Mouse (Mus musculus): ENCODE results near the gene Pgap2. TPM values are rescaled to one million over a fixed set of nuclear protein-coding genes. Genes with fewer than 3 reads are reported as not detected.

The Pgap2 gene
- total and polyA plus RNA-seq, 3 experiments: 18.3 to 38.5 (median 23.7) TPM

GRCm38 (mm10) chr7:102200996-102201785 lies 8.8 kb upstream of the Pgap2 start:
- no peak overlapping the region for H3K4me3 ChIP-seq (replicated peaks in 1 of 3; ENCODE audit: low read depth in 2 of 3, low read length in 2 of 3, poor library complexity in 1 of 3)
- TF ChIP-seq ZKSCAN1 (IDR thresholded peaks at IDR 0.05; ENCODE audit: borderline replicate concordance, low read depth, low read length): no peak
- no peak for TF ChIP-seq PAX5 (IDR thresholded peaks at IDR 0.05; ENCODE audit: low read length)
- no peak for TF ChIP-seq USF2 (conservative IDR thresholded peaks at IDR 0.05; ENCODE audit: low read depth, low read length)
- TF ChIP-seq MEF2A (IDR thresholded peaks at IDR 0.05; ENCODE audit: borderline replicate concordance, low read depth, low read length): no peak
- no peak for TF ChIP-seq TBP (conservative IDR thresholded peaks at IDR 0.05; ENCODE audit: low read depth, low read length)
- no peak for TF ChIP-seq ELF1 (IDR thresholded peaks at IDR 0.05; ENCODE audit: low read depth, low read length)
- no peak for TF ChIP-seq CHD1 (IDR thresholded peaks at IDR 0.05; ENCODE audit: low read depth, low read length)
- TF ChIP-seq MAFK (IDR thresholded peaks at IDR 0.05; ENCODE audit: insufficient replicate concordance, low read length): no peak
- no peak for TF ChIP-seq RAD21 (IDR thresholded peaks at IDR 0.05; ENCODE audit: low read depth, low read length)
- no peak for TF ChIP-seq EP300 (IDR thresholded peaks at IDR 0.05; ENCODE audit: low read length)
- no peak for TF ChIP-seq POLR2A (IDR thresholded peaks at IDR 0.05; ENCODE audit: low read depth, low read length)
- no peak for TF ChIP-seq NELFE (IDR thresholded peaks at IDR 0.05; ENCODE audit: low read depth, low read length)
- no peak for TF ChIP-seq MYC (IDR thresholded peaks at IDR 0.05; ENCODE audit: low read depth, low read length)
- no peak for TF ChIP-seq SMC3 (IDR thresholded peaks at IDR 0.05; ENCODE audit: low read depth, low read length)
- no peak for TF ChIP-seq TCF12 (IDR thresholded peaks at IDR 0.05; ENCODE audit: low read depth, low read length)
- TF ChIP-seq KAT2A (IDR thresholded peaks at IDR 0.05; ENCODE audit: insufficient replicate concordance, low read length): no peak
- no peak for TF ChIP-seq NRF1 (IDR thresholded peaks at IDR 0.05; ENCODE audit: low read depth, low read length)
- TF ChIP-seq SIN3A (IDR thresholded peaks at IDR 0.05; ENCODE audit: low read length): no peak
- TF ChIP-seq GABPA (IDR thresholded peaks at IDR 0.05; ENCODE audit: insufficient replicate concordance, low read depth, low read length): no peak
- in situ Hi-C loops (cut with MboI; ENCODE audit: low pct_ligation_motif_present, low pct_unique_long_range_greater_than_20kb, low sequenced_read_pairs): no loop called here
- no peak overlapping the region for H3K4me2 ChIP-seq (ENCODE audit: insufficient read depth, low read depth, poor library complexity, severe bottlenecking)
- H3K4me1 ChIP-seq (ENCODE audit: control insufficient read depth in 1 of 2, insufficient read depth in 2 of 2): peaks cover 4 to 62% of the 10 kb centered on the region in 2 experiments; a peak in 3 of 4 replicates
- no peaks in the 10 kb centered on the region for H3K27me3 ChIP-seq (replicated peaks)
- dilution Hi-C loops (cut with MboI; ENCODE audit: extremely low pct_ligation_motif_present, extremely low pct_unique_long_range_greater_than_20kb, low sequenced_read_pairs): no loop called here
- no peaks in the 10 kb centered on the region for H3K9me3 ChIP-seq (replicated peaks; ENCODE audit: low read length)
- H3K79me2 ChIP-seq (replicated peaks; ENCODE audit: control insufficient read depth, extremely low read depth, insufficient read depth, poor library complexity, severe bottlenecking): peaks cover 69% of the 10 kb centered on the region
- H3K27ac ChIP-seq (ENCODE audit: insufficient read depth, low read depth): no peak overlapping the region
- DNase-seq (ENCODE audit: extremely low read depth): no peak
- H3K9ac ChIP-seq (ENCODE audit: insufficient read depth, low read depth): no peak overlapping the region
- H3K36me3 ChIP-seq (replicated peaks in 1 of 2; ENCODE audit: control insufficient read depth in 1 of 2, insufficient read depth in 1 of 2, low read length in 1 of 2): peaks cover 0 to 34% of the 10 kb centered on the region in 2 experiments

GRCm38 (mm10) chr7:102204296-102204857 lies 5.6 kb upstream of the Pgap2 start:
- H3K4me2 ChIP-seq (ENCODE audit: insufficient read depth, low read depth, poor library complexity, severe bottlenecking): no peak overlapping the region
- peaks cover 0 to 34% of the 10 kb centered on the region in 2 experiments for H3K36me3 ChIP-seq (replicated peaks in 1 of 2; ENCODE audit: control insufficient read depth in 1 of 2, insufficient read depth in 1 of 2, low read length in 1 of 2)
- H3K27ac ChIP-seq (ENCODE audit: insufficient read depth, low read depth): no peak overlapping the region
- in situ Hi-C loops (cut with MboI; ENCODE audit: low pct_ligation_motif_present, low pct_unique_long_range_greater_than_20kb, low sequenced_read_pairs): no loop called here
- H3K79me2 ChIP-seq (replicated peaks; ENCODE audit: control insufficient read depth, extremely low read depth, insufficient read depth, poor library complexity, severe bottlenecking): peaks cover 70% of the 10 kb centered on the region
- no peaks in the 10 kb centered on the region for H3K27me3 ChIP-seq (replicated peaks)
- TF ChIP-seq ZNF384 (IDR thresholded peaks at IDR 0.05; ENCODE audit: low read depth, low read length) (no peak), HCFC1 (IDR thresholded peaks at IDR 0.05; ENCODE audit: low read depth, low read length) (no peak), KAT2A (IDR thresholded peaks at IDR 0.05; ENCODE audit: insufficient replicate concordance, low read length) (no peak), MAX (IDR thresholded peaks at IDR 0.05; ENCODE audit: low read length) (no peak), PAX5 (IDR thresholded peaks at IDR 0.05; ENCODE audit: low read length) (no peak), RAD21 (IDR thresholded peaks at IDR 0.05; ENCODE audit: low read depth, low read length) (no peak), POLR2AphosphoS2 (IDR thresholded peaks at IDR 0.05; ENCODE audit: low read depth, low read length) (no peak), ETS1 (conservative IDR thresholded peaks at IDR 0.05; ENCODE audit: low read depth, low read length) (no peak), CTCF (conservative IDR thresholded peaks at IDR 0.05 in 1 of 2, IDR thresholded peaks at IDR 0.05 in 1 of 2; ENCODE audit: low read depth in 2 of 2, low read length in 2 of 2) (no peak), MEF2A (IDR thresholded peaks at IDR 0.05; ENCODE audit: borderline replicate concordance, low read depth, low read length) (no peak), MYC (IDR thresholded peaks at IDR 0.05; ENCODE audit: low read depth, low read length) (no peak), MAFK (IDR thresholded peaks at IDR 0.05; ENCODE audit: insufficient replicate concordance, low read length) (no peak), POLR2A (IDR thresholded peaks at IDR 0.05; ENCODE audit: low read depth, low read length) (no peak), JUND (conservative IDR thresholded peaks at IDR 0.05; ENCODE audit: low read depth, low read length) (no peak), GABPA (IDR thresholded peaks at IDR 0.05; ENCODE audit: insufficient replicate concordance, low read depth, low read length) (no peak), ZC3H11A (IDR thresholded peaks at IDR 0.05; ENCODE audit: low read depth, low read length) (no peak), SIN3A (IDR thresholded peaks at IDR 0.05; ENCODE audit: low read length) (no peak), E2F4 (IDR thresholded peaks at IDR 0.05; ENCODE audit: insufficient replicate concordance, low read depth, low read length) (no peak), EP300 (IDR thresholded peaks at IDR 0.05; ENCODE audit: low read length) (no peak)
- peaks cover 4 to 80% of the 10 kb centered on the region in 2 experiments; a peak in 3 of 4 replicates for H3K4me1 ChIP-seq (ENCODE audit: control insufficient read depth in 1 of 2, insufficient read depth in 2 of 2)
- no peak overlapping the region for H3K9ac ChIP-seq (ENCODE audit: insufficient read depth, low read depth)
- H3K9me3 ChIP-seq (replicated peaks; ENCODE audit: low read length): no peaks in the 10 kb centered on the region
- dilution Hi-C loops (cut with MboI; ENCODE audit: extremely low pct_ligation_motif_present, extremely low pct_unique_long_range_greater_than_20kb, low sequenced_read_pairs): no loop called here
- no peak for DNase-seq (ENCODE audit: extremely low read depth)
- no peak overlapping the region for H3K4me3 ChIP-seq (replicated peaks in 1 of 3; ENCODE audit: low read depth in 2 of 3, low read length in 2 of 3, poor library complexity in 1 of 3)
